Mouse (Mus musculus) intestine, embryonic 15.5 days (tissue): ENCODE measurements around the gene Upf3b. TPM values are rescaled to one million over a fixed set of nuclear protein-coding genes. Genes with fewer than 3 reads are reported as not detected.
"Not testable (repeated sequence)": the region's sequence is repeated elsewhere in the genome, so short reads cannot be mapped to it uniquely, and the experiment has no call there.

ENCODE experiments used
- ATAC-seq: fragments of 200-750 bp; cut with Nextera tagmentation; 2 replicates; pipeline ENCODE4 v1.8.0; 2017; ENCODE audit warnings: moderate TSS enrichment, moderate library complexity
- H3K27ac ChIP-seq: fragments of 300-500 bp; sonication (generic); 2 replicates; pipeline ENCODE4 v1.5.1; 2015; ENCODE audit warnings: mild to moderate bottlenecking, inconsistent platforms
- H3K27me3 ChIP-seq: fragments of 300-500 bp; sonication (generic); replicated peaks from 2 replicates; pipeline ENCODE4 v1.6.1; 2015; ENCODE audit warnings: inconsistent platforms
- H3K36me3 ChIP-seq: fragments of 300-500 bp; sonication (generic); 2 replicates; pipeline ENCODE4 v1.6.1; 2015; ENCODE audit warnings: inconsistent platforms
- H3K4me1 ChIP-seq: fragments of 300-500 bp; sonication (generic); replicated peaks from 2 replicates; pipeline ENCODE4 v1.6.1; 2015; ENCODE audit warnings: inconsistent platforms
- H3K4me2 ChIP-seq: fragments of 300-500 bp; sonication (generic); replicated peaks from 2 replicates; pipeline ENCODE4 v1.6.1; 2015; ENCODE audit warnings: mild to moderate bottlenecking, inconsistent platforms
- H3K4me3 ChIP-seq: fragments of 300-500 bp; sonication (generic); replicated peaks from 2 replicates; pipeline ENCODE4 v1.5.1; 2015; ENCODE audit warnings: inconsistent platforms
- H3K9ac ChIP-seq: fragments of 300-500 bp; sonication (generic); 2 replicates; pipeline ENCODE4 v1.6.1; 2015; ENCODE audit warnings: inconsistent platforms
- H3K9me3 ChIP-seq: fragments of 300-500 bp; sonication (generic); 2 replicates; pipeline ENCODE4 v1.6.1; 2016; ENCODE audit warnings: inconsistent platforms
- WGBS: fragments of 180-500 bp; shearing (Covaris S2); methylation state at CpG from one replicate; pipeline ENCODE4 v1.1.7; 2015; 5-methylcytosine and 5-hydroxymethylcytosine counted together
- polyA plus RNA-seq: library from polyadenylated mRNA; unstranded; fragments of >200 nt; fragmentation: Nextera tagmentation; extraction: Ambion mirVana; gene quantifications from 2 replicates; pipeline ENCODE4 v1.2.1, GENCODE M21; 2015

The Upf3b gene
- polyA plus RNA-seq, 1 experiment from 2014 or later = 18.3 TPM

DNA sequence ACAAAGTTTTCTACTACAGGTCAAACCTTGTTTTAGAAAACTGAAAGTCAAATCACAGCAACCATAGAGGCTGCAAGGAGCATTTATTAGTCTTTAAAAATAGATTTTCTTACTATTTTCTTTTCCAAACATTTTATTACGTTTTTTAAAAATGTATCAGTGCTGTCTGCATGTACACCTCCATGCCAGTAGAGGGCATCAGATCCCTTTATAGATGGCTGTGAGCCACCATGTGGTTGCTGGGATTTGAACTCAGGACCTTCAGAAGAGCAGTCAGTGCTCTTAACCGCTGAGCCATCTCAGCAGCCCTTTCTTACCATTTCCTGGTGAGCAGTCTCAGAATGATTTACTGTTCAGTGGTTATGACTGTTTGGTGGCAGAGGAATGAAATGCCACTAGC is 6.3 kb downstream of the Upf3b start:
- H3K27ac ChIP-seq = no peak overlapping the region
- WGBS = 80% methylated on average over 2 of the region's 2 CpGs
- no peak overlapping the region for H3K4me2 ChIP-seq
- no peaks in the 10 kb centered on the region for H3K9me3 ChIP-seq
- H3K9ac ChIP-seq = no peak overlapping the region
- H3K4me3 ChIP-seq = no peak overlapping the region
- no peak for ATAC-seq
- H3K4me1 ChIP-seq = no peaks in the 10 kb centered on the region
- H3K27me3 ChIP-seq = no peaks in the 10 kb centered on the region
- no peaks in the 10 kb centered on the region for H3K36me3 ChIP-seq

DNA sequence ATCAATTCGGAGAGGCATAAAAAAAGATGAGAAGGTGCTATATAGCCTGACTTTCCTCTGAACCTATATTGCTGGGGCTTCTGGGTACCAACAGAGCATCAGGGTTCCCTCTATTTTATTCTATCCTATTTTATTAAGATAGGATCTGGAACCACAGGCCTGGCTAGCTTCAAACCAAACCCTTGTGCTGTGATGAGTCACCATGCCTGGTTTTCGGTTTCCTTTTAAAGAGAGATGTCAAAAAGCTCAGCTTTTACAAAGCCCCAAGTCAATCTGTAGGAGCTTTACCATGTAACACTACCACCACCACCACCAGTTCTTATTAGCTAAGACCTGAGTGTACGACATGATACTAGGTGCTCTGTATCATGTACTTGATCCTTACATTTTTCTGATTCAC is 11.4 kb downstream of the Upf3b start:
- no peak for ATAC-seq
- Histone ChIP-seq H3K4me2 (no peak overlapping the region), H3K36me3 (no peaks in the 10 kb centered on the region), H3K9ac (no peak overlapping the region), H3K4me3 (no peak overlapping the region), H3K27me3 (no peaks in the 10 kb centered on the region), H3K27ac (no peak overlapping the region), H3K9me3 (no peaks in the 10 kb centered on the region), H3K4me1 (no peaks in the 10 kb centered on the region)
- WGBS = 92% methylated on average over 3 of the region's 3 CpGs

DNA sequence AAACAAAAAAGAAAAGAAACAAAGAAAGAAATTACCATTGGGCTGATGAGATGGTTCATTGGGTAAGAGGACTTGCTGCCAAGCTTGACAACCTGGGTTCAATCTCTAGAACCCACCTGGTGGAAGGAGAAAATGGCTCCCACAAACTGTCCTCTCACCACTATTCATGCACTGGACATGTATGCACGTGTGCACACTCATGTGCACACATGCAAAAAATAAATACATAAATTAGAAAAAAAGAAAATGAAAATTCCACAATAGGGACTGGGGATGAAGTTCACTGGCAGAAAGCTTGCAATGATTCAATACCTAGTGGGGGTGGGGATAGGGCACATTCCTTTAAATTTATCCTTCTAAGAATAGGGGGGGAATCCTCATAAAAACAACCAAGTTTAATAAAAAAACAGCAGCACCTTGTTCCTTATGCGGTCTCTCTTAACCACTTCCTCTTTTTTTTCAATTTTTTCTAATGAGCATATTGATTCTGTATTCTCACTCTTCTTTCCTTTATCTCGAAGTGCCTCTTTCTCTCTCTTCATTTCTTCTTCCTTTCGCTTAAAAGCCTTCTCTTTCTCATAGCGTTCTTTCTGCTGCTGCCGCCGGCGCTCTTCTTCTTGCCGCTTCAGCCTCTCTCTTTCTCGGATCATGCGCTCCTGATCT is 14.9 kb downstream of the Upf3b start:
- H3K36me3 ChIP-seq = no peaks in the 10 kb centered on the region
- no peaks in the 10 kb centered on the region for H3K9me3 ChIP-seq
- 92% methylated on average over 11 of the region's 11 CpGs for WGBS
- no peaks in the 10 kb centered on the region for H3K27me3 ChIP-seq
- no peaks in the 10 kb centered on the region for H3K4me1 ChIP-seq
- H3K9ac ChIP-seq = no peak overlapping the region
- no peak overlapping the region for H3K4me3 ChIP-seq
- ATAC-seq = no peak
- H3K27ac ChIP-seq = no peak overlapping the region
- H3K4me2 ChIP-seq = no peak overlapping the region

- no peak for ATAC-seq
- H3K27ac ChIP-seq = no peak overlapping the region
- no peaks in the 10 kb centered on the region for H3K36me3 ChIP-seq
- H3K4me3 ChIP-seq = no peak overlapping the region
- H3K9ac ChIP-seq = no peak overlapping the region
- H3K9me3 ChIP-seq = no peaks in the 10 kb centered on the region
- no peaks in the 10 kb centered on the region for H3K27me3 ChIP-seq
- H3K4me1 ChIP-seq = no peaks in the 10 kb centered on the region
- 79% methylated on average over 3 of the region's 3 CpGs for WGBS
- H3K4me2 ChIP-seq = no peak overlapping the region
Measured at GRCm38 (mm10) chrX:37091457-37091856, 18.7 kb downstream of the Upf3b start.

DNA sequence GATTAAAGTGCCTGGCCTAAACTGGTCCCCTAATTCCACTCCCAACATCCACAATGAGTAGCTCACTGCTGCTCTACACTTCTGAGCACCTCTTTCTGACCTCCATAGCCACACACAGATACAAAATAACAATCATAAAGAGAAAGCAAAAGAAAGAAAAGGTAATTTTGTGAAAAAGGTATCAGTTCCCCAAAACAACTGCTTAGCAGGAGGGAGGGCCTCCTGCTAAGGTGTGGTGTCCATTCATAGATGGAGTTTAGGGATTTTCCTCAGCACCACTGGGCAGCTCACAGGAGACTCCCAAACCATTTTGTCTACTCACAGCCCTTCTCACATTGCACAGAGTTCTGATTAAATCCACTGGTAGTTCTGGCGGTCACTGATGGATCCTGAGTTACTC is 21.3 kb downstream of the Upf3b start:
- Histone ChIP-seq H3K4me3 (no peak overlapping the region), H3K9ac (no peak overlapping the region), H3K4me2 (no peak overlapping the region), H3K4me1 (no peaks in the 10 kb centered on the region), H3K27me3 (no peaks in the 10 kb centered on the region), H3K9me3 (no peaks in the 10 kb centered on the region), H3K27ac (no peak overlapping the region), H3K36me3 (no peaks in the 10 kb centered on the region)
- WGBS = 89% methylated on average over 1 of the region's 1 CpGs
- ATAC-seq = no peak

DNA sequence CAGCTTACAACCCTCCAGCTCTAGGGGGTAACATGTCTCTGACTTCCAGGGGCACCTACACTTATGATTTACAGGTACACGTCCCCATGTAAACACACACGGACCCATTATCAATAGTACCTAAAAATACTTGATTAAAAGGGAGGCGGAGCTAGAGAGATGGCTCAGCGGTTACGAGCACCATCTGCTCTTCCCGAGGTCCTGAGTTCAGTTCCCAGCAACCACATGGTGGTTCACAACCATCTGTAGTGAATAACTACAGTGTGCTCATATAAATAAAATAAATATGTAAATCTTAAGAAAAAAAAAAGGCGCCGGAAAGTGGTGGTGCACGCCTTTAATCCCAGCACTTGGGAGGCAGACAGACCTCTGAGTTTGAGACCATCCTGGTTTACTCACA is 24.5 kb downstream of the Upf3b start:
- Histone ChIP-seq H3K36me3 (no peaks in the 10 kb centered on the region), H3K9ac (no peak overlapping the region), H3K9me3 (no peaks in the 10 kb centered on the region), H3K27me3 (no peaks in the 10 kb centered on the region), H3K4me1 (no peaks in the 10 kb centered on the region), H3K27ac (peak overlapping the region; percentile 89), H3K4me2 (peak overlapping the region; percentile 39), H3K4me3 (peak overlapping the region; percentile 49)
- WGBS = 25% methylated on average over 9 of the region's 9 CpGs
- ATAC-seq = peak; percentile 52

- no peaks in the 10 kb centered on the region for H3K27me3 ChIP-seq
- H3K4me2 ChIP-seq = peak within 1 kb of the TSS; percentile 52
- H3K4me1 ChIP-seq = no peaks in the 10 kb centered on the region
- 20% methylated on average over 38 of the region's 38 CpGs for WGBS
- peak within 1 kb of the TSS; percentile 89 for H3K27ac ChIP-seq
- peak within 1 kb of the TSS; percentile 49 for H3K4me3 ChIP-seq
- H3K9ac ChIP-seq = peak within 1 kb of the TSS; percentile 57
- H3K36me3 ChIP-seq = no peaks in the 10 kb centered on the region
- no peaks in the 10 kb centered on the region for H3K9me3 ChIP-seq
- ATAC-seq = peak; percentile 96
Measured at GRCm38 (mm10) chrX:37084927-37085660, 25.0 kb downstream of the Upf3b start, which contains the start of gene Rpl39. Gene Rpl39, minus strand, starts transcription at chrX:37085402.

DNA sequence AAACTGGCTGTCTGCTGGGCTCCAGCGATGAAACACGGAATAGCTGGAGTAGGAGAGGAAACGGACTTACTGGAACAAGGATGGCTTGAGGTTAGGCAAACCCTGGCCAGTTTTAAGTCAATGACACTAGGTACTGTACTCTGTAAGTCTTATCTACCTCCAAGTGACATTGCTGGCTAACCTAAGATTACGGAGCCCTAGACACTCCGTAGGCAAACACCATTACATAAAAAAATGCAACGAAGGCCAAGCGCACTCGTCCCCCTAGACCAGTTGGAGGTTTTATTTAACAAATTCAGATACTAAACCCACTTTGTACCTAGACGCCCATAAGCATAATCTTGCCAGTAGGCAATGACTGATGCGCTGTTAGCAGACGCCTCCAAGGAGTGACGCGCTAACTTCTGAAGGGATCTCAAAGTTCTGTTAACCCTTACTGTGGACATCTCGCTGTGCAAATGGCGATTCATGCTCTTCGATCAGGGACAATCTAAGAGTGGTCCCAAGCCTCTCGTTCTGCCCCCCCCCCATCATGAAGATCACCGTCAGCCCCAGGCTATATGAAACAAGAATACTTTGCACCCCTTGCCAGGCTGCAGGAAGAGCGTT is 25.7 kb downstream of the Upf3b start:
- WGBS = 17% methylated on average over 19 of the region's 19 CpGs
- no peaks in the 10 kb centered on the region for H3K9me3 ChIP-seq
- peak; percentile 37 for ATAC-seq

DNA sequence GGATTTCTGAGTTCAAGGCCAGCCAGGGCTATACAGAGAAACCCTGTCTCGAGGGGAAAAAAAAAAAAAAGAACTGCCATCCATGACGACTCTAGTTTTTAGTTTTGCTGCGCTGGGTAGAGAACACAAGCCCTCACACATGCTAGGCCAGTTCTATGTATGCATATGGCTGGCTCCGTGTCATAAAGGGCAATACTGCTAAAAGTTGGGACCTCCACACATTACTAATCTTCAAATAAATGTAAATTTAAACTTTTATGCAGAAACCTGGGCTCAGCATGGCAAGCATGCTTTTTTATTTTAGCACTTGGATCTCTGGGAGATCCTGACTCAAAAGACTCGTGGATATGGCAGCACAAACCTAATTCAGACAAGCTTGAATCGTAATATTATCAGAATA is 28.9 kb downstream of the Upf3b start:
- Histone ChIP-seq H3K4me2 (no peak overlapping the region), H3K9ac (no peak overlapping the region), H3K36me3 (no peaks in the 10 kb centered on the region), H3K27ac (no peak overlapping the region), H3K27me3 (no peaks in the 10 kb centered on the region), H3K4me3 (no peak overlapping the region), H3K9me3 (no peaks in the 10 kb centered on the region), H3K4me1 (no peaks in the 10 kb centered on the region)
- WGBS = 50% methylated on average over 6 of the region's 6 CpGs
- no peak for ATAC-seq

More for the DNA sequence above, 25.7 kb downstream of the Upf3b start:
- Histone ChIP-seq H3K4me2 (peak overlapping the region; percentile 52), H3K27me3 (no peaks in the 10 kb centered on the region), H3K4me3 (peak overlapping the region; percentile 49), H3K27ac (peak overlapping the region; percentile 89), H3K36me3 (no peaks in the 10 kb centered on the region), H3K4me1 (no peaks in the 10 kb centered on the region), H3K9ac (peak overlapping the region; percentile 57)

- H3K4me1 ChIP-seq, H3K27ac ChIP-seq, H3K4me2 ChIP-seq, H3K9me3 ChIP-seq, H3K36me3 ChIP-seq, H3K4me3 ChIP-seq, H3K9ac ChIP-seq, H3K27me3 ChIP-seq, ATAC-seq: not testable (repeated sequence)
- WGBS = 68% methylated on average over 4 of the region's 4 CpGs
Measured at GRCm38 (mm10) chrX:37080345-37080744, 29.8 kb downstream of the Upf3b start.

GRCm38 (mm10) chrX:37076651-37077050 is 33.5 kb downstream of the Upf3b start:
- 68% methylated on average over 8 of the region's 8 CpGs for WGBS
- Histone ChIP-seq H3K4me2 (no peak overlapping the region), H3K9me3 (no peaks in the 10 kb centered on the region), H3K27ac (no peak overlapping the region), H3K4me3 (no peak overlapping the region), H3K27me3 (no peaks in the 10 kb centered on the region), H3K36me3 (no peaks in the 10 kb centered on the region), H3K9ac (no peak overlapping the region), H3K4me1 (no peaks in the 10 kb centered on the region)
- no peak for ATAC-seq

DNA sequence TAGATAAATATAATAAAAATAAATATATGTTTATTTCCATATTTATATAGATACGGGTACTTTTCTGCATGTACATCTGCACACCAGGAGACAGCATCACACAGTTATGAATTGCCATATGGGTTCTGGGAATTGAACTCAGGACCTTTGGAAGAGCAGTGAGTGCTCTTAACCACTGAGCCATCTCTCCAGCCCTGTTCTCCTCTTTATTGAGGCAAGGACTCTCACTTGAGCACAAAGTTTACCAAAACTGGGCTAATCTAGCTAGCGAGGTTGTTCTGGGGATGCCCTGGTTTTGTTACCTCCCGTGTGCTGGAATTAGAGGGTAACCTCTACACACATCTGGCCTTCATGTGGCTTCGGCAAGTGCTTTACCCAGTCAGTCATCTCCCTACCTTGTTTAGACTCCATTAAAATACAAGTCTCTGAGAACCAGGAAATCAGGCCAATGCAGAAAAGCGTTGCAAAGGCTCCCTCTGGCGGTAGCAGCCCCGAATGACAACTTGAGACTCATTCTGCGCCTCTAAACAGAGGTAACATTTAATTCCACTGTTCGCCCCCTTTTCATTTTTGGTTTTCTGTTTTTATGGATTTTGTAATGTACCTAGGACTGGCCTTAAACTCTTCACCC is 35.7 kb downstream of the Upf3b start:
- H3K9ac ChIP-seq = no peak overlapping the region
- no peak overlapping the region for H3K27ac ChIP-seq
- H3K36me3 ChIP-seq = no peaks in the 10 kb centered on the region
- no peak overlapping the region for H3K4me2 ChIP-seq
- no peaks in the 10 kb centered on the region for H3K9me3 ChIP-seq
- H3K4me1 ChIP-seq = no peaks in the 10 kb centered on the region
- H3K4me3 ChIP-seq = no peak overlapping the region
- H3K27me3 ChIP-seq = no peaks in the 10 kb centered on the region
- WGBS = 34% methylated on average over 9 of the region's 9 CpGs
- ATAC-seq = no peak
